Comparison of ENCODE assay signal across 8 mouse cellular contexts in genomic region chr6:99904044-99904443, GRCm38 (mm10).
DNase-seq lines count a peak whose midpoint lies in the region; TF ChIP-seq lines count a peak whose summit lies in the region.
"Not testable (repeated sequence)": the region's sequence is repeated elsewhere in the genome, so short reads cannot be mapped to it uniquely, and the experiment has no call there.

No protein-coding gene starts in this region.

- not testable (repeated sequence) for H3K9me3 ChIP-seq in ES-E14 (ENCODE audit: control insufficient read depth, insufficient read depth, low read depth, low read length)

- peak; percentile 41 for DNase-seq in ES-E14 (ENCODE audit: low read depth, low spot score)
- peak; percentile 65 for DNase-seq in cerebellum, adult 11-12 months
- DNase-seq in forelimb bud, embryonic 11.5 days (ENCODE audit: low read depth, low spot score) = peak; percentile 43
- peak; percentile 71 to 85 for DNase-seq in heart, postnatal 14 days
- peak; percentile 46 to 85 for DNase-seq in layer of hippocampus, adult 18-20 months (ENCODE audit: low spot score in 2 of 2)
- peak; percentile 42 for DNase-seq in liver, adult 2 months (ENCODE audit: extremely low read depth, low read depth, low spot score)
- DNase-seq in ovary, adult 18-20 months (ENCODE audit: low spot score) = peak; percentile 19
- DNase-seq in thymus, postnatal 14 days = peak; percentile 30

- not testable (repeated sequence) for H3K9ac ChIP-seq in ES-E14 (ENCODE audit: insufficient read depth, low read depth, low read length, poor library complexity, severe bottlenecking); liver, adult 2 months (ENCODE audit: low read depth, low read length)

- H3K4me1 ChIP-seq in ES-E14 (ENCODE audit: control insufficient read depth in 2 of 2, insufficient read depth in 2 of 2, low read length in 2 of 2, poor library complexity in 1 of 2); liver, adult 2 months (ENCODE audit: control insufficient read depth, insufficient read depth, low read length): not testable (repeated sequence)

- intact Hi-C loops in heart, postnatal 14 days (cut with DNase I) = loop anchor here (5.0 to 10.0 kb wide), 5 partner anchors 97 to 741 kb away; partner anchors contain the start of gene Rybp

- in situ Hi-C loops in ES-E14 (cut with MboI; ENCODE audit: low sequenced_read_pairs in 2 of 2, unreplicated experiment in 2 of 2) = not testable (repeated sequence)

- H3K36me3 ChIP-seq in ES-E14 (ENCODE audit: control insufficient read depth, insufficient read depth, low read length, poor library complexity, severe bottlenecking); liver, adult 2 months (ENCODE audit: control insufficient read depth, insufficient read depth, low read length): not testable (repeated sequence)

- H3K79me2 ChIP-seq in liver, adult 2 months (ENCODE audit: control insufficient read depth, insufficient read depth, low read length) = not testable (repeated sequence)

- not testable (repeated sequence) for TF ChIP-seq POLR2A in liver, adult 2 months (IDR thresholded peaks at IDR 0.05; ENCODE audit: extremely low read depth, insufficient read depth, low read length)

- H3K27ac ChIP-seq in ES-E14 (ENCODE audit: insufficient read depth, low read depth, low read length, poor library complexity, severe bottlenecking); liver, adult 2 months (replicated peaks; ENCODE audit: insufficient read depth, low read depth, low read length): not testable (repeated sequence)

- TF ChIP-seq CTCF in liver, adult 2 months (IDR thresholded peaks at IDR 0.05; ENCODE audit: low read depth, low read length) = peak; percentile 56; the same call in 1 of the 2 replicates

- not testable (repeated sequence) for H3K27me3 ChIP-seq in liver, adult 2 months (ENCODE audit: control insufficient read depth, insufficient read depth, low read length)

- not testable (repeated sequence) for H3K4me3 ChIP-seq in ES-E14 (ENCODE audit: insufficient read depth in 1 of 2, low read depth in 1 of 2, low read length in 2 of 2, poor library complexity in 1 of 2, severe bottlenecking in 1 of 2); liver, adult 2 months (ENCODE audit: insufficient read depth, low read depth, low read length)

TF ChIP-seq in ES-E14, 5 proteins besides CTCF, POLR2A, EP300 and RAD21:
- TF ChIP-seq ZC3H11A (IDR thresholded peaks at IDR 0.05; ENCODE audit: borderline replicate concordance, low read depth, low read length) = peak; percentile 38; the same call in 1 of the 2 replicates

Comparison
In these comparisons a context has a peak if more than half of its experiments do, and no peak if none do; other contexts are left out.
1. DNase-seq: peak in every context shown above with its lines; median percentile 78 in heart, postnatal 14 days; 66 in layer of hippocampus, adult 18-20 months; 65 in cerebellum, adult 11-12 months; 43 in forelimb bud, embryonic 11.5 days; 42 in liver, adult 2 months; 41 in ES-E14; 30 in thymus, postnatal 14 days; 19 in ovary, adult 18-20 months.